Mouse (Mus musculus): ENCODE data around the gene 1700015G11Rik. TPM values are rescaled to one million over a fixed set of nuclear protein-coding genes. Genes with fewer than 3 reads are reported as not detected.

1700015G11Rik gene
- polyA plus RNA-seq, 1 experiment from 2014 or later, result not detected

Other genes with a start within 250 kb of the 1700015G11Rik start
- gene Gas2, start 153.7 kb downstream of the 1700015G11Rik start, polyA plus RNA-seq (2014; fragmentation: Nextera tagmentation; extraction: Ambion mirVana), result 16.0 and 16.8 TPM in 2 replicates
- 7.3 and 13.0 TPM in 2 replicates for gene Fancf, start 153.5 kb downstream of the 1700015G11Rik start, polyA plus RNA-seq (2014; fragmentation: Nextera tagmentation; extraction: Ambion mirVana)
- 16.9 and 18.4 TPM in 2 replicates for gene Svip, start 9.7 kb downstream of the 1700015G11Rik start, polyA plus RNA-seq (2014; fragmentation: Nextera tagmentation; extraction: Ambion mirVana)